Mouse (Mus musculus): ENCODE measurements around the gene D630003M21Rik.

The D630003M21Rik gene

GRCm38 (mm10) chr2:158163034-158163433, 66.0 kb downstream of the D630003M21Rik start:
- no peak for DNase-seq

GRCm38 (mm10) chr2:158161761-158162160, 67.3 kb downstream of the D630003M21Rik start:
- DNase-seq: no peak

GRCm38 (mm10) chr2:158159376-158160235, 69.4 kb downstream of the D630003M21Rik start:
- no peak for DNase-seq

- no peak for DNase-seq
These were observed 71.4 kb downstream of the D630003M21Rik start for GRCm38 (mm10) chr2:158157654-158158053.

- DNase-seq: no peak
These were observed 72.5 kb downstream of the D630003M21Rik start for GRCm38 (mm10) chr2:158156487-158156886.

- no peak for DNase-seq
These were observed 73.4 kb downstream of the D630003M21Rik start for GRCm38 (mm10) chr2:158155615-158156014.

- DNase-seq: no peak
These were observed 73.9 kb downstream of the D630003M21Rik start for GRCm38 (mm10) chr2:158155101-158155500.

- DNase-seq: no peak
These were observed 74.4 kb downstream of the D630003M21Rik start for GRCm38 (mm10) chr2:158154641-158155040.

GRCm38 (mm10) chr2:158153728-158154343, 75.2 kb downstream of the D630003M21Rik start:
- DNase-seq: no peak

- DNase-seq: no peak
These were observed 76.2 kb downstream of the D630003M21Rik start for GRCm38 (mm10) chr2:158152685-158153309.

GRCm38 (mm10) chr2:158151077-158151476, 77.9 kb downstream of the D630003M21Rik start:
- no peak for DNase-seq

- no peak for DNase-seq
These were observed 82.1 kb downstream of the D630003M21Rik start for GRCm38 (mm10) chr2:158146971-158147370.

GRCm38 (mm10) chr2:158146223-158146622, 82.8 kb downstream of the D630003M21Rik start, which contains the start of gene Tgm2:
Gene Tgm2 (minus strand): TSS chr2:158146436.
- DNase-seq: peak; percentile 84 to 88

GRCm38 (mm10) chr2:158145528-158146065, 83.4 kb downstream of the D630003M21Rik start:
- no peak for DNase-seq

- no peak for DNase-seq
These were observed 84.1 kb downstream of the D630003M21Rik start for GRCm38 (mm10) chr2:158144750-158145527.

GRCm38 (mm10) chr2:158144263-158144662, 84.8 kb downstream of the D630003M21Rik start:
- no peak for DNase-seq

- DNase-seq: no peak
These were observed 85.2 kb downstream of the D630003M21Rik start for GRCm38 (mm10) chr2:158143816-158144215.

GRCm38 (mm10) chr2:158142981-158143380, 86.0 kb downstream of the D630003M21Rik start:
- DNase-seq: no peak

GRCm38 (mm10) chr2:158141690-158142440, 87.2 kb downstream of the D630003M21Rik start:
- no peak for DNase-seq

GRCm38 (mm10) chr2:158141271-158141670, 87.8 kb downstream of the D630003M21Rik start:
- no peak for DNase-seq

- no peak for DNase-seq
These were observed 88.4 kb downstream of the D630003M21Rik start for GRCm38 (mm10) chr2:158140664-158141063.

- DNase-seq: peak; percentile 12 to 21
These were observed 89.4 kb downstream of the D630003M21Rik start for GRCm38 (mm10) chr2:158139628-158140027.
